Mouse (Mus musculus) R1 (cell line): Measurements from ENCODE around the gene Tada2b.

Experiments
- DNase-seq: peaks from one replicate; pipeline ENCODE4 v3.0.0-alpha.2; 2018; ENCODE audit warnings: low read depth, low spot score

Gene Tada2b

DNA sequence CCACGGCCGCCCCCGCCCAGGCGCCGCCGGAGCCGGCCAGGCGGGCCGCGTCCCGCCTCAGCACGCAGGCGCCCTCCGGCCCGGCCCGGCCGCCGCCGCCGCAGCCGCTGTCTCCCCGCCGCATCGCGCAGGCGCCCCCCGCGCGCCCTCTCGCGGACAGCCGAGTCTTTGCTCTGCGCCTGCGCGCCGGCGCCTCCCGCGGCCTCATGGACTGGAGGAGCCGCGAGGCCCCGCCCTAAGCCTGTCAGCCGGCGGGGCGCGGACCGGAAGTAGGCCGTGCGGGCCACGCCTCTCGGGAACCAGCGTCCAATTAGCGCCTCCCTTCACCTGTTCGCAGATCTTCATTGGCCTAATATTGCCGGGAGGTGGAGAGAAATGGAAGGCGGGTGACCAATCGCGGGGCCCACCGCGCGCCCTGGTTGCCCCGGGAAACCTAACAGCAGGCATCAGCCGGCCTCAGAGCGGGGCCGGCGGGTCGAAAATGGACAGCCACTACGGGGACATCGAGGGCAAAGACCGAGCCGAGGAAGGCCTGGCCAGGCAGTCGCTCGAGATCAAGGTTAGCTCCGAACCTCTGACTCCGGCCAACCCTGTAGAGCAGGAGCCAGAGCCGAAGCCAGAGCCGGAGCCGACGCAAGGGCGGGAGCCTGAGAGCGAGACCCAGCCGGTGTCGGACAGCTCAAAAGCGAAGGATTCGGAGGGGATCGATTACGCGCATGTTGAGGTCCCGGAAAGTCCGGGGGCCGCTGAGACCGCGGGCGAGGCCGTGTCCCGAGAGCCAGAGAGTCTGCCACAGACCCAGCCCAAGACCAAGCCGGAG is at the start of gene Tada2b, which contains the start of gene Ccdc96:
TSS of gene Tada2b (minus strand) at position 115 of the 820 bp plus-strand sequence.
TSS of gene Ccdc96 (plus strand) at position 418 of the 820 bp plus-strand sequence.
- DNase-seq = peak; percentile 98

DNA sequence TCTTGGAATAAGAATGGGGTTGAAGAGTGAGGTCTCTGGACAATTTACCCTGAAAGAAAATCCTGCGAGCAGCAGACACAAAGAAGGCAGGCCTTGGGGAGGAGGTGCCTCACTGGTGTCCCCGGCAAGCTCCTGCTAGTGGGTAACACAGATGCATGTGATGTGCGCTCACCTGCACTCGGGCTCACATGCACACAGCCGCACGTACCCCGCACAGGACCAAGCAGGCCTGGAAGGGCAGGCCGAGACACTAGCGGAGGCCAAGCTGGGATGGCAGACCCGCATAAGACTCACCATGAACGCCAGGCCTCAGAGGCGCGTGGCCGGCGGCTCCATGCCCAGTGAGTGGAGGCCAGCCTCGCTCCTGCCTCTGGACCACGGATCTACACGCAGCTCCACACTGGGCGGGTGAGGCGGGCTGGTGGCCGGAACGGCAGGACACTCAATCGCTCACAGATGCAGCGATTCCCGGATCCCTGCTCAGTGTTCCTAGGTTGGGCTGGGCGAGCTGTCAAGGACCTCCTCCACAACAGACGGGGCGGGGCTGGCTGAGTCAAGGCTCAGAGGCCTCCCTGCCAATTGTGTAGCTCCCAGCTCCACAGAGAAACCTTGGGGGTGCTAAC is 46.2 kb upstream of the Tada2b start:
- DNase-seq = peak; percentile 94

DNA sequence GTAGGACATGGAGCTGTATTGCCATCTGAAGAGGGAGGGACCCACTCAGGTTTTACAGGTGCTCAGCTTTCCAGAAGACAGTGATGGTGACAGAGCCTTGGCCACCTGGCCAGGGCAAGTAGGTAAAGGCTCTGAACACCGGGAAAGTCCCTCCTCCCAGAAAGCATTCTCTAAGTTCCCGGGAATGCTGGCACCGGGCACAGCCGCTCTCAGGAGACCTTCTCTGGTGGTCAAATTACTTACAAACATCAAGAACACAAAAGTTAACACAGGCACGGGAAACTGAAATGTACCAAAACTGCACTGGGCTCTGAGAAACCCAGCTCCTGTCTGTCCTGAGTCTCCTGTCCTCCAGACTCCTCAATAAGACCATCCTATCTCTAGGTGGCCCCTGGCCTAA is 45.6 kb upstream of the Tada2b start:
- no peak for DNase-seq

DNA sequence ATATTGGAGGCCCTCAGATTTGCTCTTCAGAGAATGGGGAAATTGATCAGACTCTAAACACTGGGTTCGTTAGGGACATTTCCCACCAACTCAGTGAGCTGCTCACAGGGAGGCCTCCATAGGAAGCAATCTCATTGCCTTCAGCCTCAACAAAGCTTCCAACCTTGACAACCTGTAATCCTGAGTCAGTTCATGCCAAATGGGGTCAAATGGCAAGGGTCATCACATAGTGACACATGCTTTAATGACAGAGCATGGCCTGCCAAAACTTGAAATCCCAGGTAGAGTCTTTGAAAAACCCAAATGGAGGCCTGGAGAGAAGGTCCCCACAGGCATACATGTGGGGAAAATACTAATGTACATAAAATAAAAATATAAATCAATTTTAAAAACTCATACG is 42.8 kb upstream of the Tada2b start:
- DNase-seq = no peak

DNA sequence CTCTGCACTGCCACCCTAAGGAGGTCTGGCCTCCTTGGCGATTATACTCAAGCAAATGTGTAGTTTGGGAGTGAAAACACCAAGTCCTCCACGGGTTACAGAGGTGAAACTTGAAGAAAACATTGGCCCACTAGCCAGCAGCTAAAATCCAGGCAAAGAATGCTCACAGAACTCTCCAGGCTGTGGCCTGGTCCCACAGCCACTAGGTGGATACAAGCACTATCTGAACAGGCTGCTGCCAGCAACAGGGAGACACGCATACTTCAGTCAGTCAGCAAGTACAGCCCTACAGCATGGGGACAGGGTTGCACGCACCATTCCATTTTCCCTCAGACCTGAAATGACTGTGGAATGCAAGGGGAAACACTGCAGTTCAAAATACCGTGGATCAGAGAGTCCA is 42.2 kb upstream of the Tada2b start:
- peak; percentile 27 for DNase-seq

DNA sequence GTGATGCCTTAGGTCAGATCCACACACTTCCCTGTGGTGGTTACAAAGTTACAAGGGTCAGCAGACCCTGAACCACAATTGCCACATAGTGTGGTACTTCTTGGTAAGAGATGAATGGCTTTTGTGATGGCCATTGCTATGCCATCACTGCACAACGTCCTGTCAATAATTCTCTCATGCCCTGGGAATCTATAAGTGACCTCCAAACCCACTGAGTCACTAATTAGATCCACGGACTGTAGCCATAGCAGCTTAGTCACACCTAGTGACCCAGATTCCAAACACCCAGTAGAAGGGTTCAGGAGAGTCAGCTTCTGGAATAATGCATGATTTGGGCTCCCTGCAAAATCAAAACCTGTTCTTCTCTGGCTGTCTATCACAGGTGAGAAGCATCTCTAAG is 41.1 kb upstream of the Tada2b start:
- DNase-seq = no peak

DNA sequence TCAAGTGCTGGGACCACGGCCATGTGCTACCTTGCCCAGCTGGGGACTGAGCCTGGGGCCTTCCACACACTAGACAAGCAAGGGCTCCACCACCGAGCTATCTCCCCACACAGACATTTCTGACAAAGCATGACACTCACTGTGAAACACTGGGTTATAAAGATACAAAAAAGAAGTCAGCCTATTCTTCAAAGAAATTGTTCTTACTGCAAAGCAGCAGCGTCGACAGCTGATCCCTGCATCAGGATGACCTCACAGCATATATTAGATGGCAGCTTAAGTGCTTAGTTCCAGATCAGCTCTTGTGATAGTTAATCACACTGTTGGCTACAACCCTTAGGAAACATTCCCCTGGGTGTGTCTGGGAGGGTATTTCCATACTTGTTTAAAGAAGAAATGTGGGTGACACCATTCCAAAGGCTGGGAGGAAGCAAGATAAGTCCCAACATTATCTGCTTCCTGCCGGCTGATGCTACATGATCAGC is 39.2 kb upstream of the Tada2b start:
- DNase-seq = no peak

DNA sequence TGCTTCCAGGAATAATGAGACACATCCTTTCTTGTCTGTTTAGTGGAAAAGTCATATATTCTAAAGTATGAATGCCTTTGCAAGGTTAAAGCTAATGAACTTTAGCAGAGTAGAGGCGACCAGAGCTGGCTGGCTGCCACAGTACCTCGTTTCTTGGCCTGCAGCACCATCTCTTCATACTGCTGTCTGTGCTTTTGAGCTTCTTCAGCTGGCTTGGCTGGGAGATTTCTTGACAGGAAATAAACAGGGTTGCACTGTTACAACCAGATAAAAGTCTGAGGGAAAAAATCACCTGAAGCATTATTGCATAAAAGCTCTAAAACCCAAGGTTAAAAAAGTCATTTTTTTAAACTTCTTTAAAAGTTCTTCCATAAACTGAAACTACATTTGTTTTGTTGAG is 38.7 kb upstream of the Tada2b start:
- no peak for DNase-seq

DNA sequence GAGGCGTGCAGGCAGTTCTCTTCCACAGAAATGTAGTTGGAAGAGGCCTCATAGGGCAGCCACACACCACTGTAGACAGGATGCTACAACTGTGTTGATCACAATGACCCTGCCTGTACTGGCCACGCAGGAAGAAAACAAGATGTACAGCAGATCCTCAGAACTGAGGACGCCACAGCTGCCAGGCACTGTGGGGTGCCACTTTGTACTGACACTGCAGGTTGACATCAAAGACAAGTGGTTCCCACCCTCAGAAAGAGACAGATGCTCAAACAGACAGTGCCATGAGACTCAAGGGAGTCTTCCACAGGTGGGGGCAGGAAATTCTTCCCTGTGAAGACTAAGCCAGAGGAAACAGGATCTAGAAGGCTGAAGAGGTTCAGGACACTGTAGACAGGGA is 35.7 kb upstream of the Tada2b start:
- DNase-seq = no peak

DNA sequence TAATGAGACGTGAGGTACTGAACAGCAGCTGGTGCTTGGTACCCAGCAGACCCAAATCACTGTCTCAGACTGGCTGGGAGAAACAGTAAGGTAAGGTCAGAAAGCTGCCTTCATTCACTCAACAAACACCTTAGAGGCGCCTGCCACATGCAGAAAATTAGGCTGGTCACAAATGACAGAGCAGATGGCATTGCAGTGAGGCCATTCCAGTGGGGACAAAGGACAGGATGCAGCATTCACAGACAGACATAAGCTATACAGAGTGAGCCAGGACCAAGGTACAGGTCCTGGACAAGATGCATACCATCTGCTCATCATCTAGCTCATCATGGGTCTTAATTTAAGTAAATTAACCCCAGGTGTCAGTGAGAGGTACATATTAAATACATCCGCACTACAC is 33.5 kb upstream of the Tada2b start:
- no peak for DNase-seq

DNA sequence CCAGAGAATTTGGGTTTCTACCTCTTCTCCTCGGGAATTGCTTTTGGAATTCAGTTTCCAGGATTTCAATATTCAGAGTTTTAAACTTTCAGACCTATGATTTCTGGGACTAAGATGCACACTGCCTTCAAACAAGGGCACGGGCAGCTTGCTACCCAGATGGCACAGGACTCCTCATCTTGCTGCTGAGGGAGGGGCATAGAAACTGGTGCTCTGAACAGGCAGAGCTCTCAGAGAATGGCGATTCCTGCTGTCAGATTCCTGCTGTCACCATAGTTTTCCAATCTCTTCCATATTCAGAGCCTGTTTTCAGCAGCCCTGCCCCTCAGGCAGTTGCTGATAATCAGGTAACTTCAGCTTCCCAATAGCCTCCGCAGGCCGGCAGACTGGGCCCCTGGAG is 31.5 kb upstream of the Tada2b start:
- no peak for DNase-seq

DNA sequence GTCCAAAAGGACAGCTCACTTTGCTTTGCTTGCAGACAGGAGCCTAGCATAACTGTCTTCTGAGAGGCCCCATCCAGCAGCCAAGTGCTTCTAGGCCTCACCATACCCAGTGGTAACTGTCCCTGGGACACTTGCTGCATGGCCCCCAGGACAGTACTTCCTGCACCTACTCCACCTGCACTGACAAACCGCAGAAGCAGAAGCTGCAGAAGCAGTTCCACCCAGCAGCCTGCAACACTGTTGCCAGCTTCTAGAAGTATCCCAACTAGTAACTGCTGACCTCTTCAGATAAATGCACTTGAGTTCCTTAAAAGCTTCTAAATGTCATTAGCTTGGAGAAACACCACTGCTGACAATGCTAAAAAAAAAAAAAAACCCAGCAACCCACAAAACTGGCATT is 31.0 kb upstream of the Tada2b start:
- DNase-seq = no peak

DNA sequence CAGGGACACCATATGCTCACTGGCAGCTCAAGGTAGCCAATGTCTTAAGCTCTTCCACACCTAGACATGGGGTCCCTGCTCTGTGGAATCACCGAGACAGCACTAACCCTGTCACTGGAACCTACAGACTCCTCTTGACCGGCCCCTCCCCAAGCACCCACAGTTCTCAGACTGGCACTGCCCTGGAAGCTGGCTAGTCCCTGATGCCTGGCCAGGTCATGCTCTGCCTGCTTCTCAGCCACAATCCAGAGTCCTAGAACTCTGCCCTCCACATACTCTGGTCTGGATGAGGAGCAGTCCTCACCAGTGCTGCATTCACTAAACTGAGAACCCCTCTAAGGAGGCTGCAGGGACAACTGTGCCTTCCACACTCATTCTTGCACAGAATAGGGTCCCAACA is 26.9 kb upstream of the Tada2b start:
- no peak for DNase-seq

DNA sequence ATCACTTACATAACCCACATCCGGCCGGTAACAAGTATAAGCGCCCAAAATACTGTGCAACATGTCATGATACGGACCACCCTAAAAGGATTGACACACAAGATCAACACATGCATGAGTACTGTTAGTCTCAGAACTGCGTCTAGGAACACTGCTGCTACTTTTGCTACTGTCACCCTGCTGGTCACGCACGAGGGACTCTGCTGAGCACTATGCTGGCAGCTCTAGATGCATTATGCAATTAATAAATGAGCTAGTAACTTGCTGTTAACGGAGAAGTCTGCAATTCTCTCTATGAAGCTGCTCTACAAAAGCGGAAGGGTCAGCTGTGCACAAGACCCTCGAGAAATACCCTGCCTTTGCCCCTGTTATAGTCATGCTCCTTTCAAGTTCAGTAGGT is 24.3 kb upstream of the Tada2b start:
- DNase-seq = no peak

DNA sequence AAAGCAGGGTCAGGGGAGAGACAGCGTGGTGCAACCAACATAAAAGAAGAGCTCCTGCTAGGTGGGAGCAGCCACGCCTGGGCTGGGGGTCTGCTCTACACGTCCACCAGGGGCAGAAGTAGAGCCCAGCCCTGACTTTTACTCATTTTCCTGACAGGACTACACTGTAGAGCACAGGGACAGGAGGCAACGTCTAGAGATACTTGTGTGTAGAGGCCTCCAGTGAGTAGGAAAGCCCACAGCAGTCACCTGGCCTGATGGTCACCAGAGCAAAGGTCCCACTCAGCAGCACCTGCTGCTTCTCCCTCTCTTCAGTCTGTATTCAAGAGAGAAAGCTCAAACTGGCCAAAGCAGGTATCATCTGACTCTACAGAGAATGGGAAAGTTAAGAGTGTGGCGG is 21.6 kb upstream of the Tada2b start:
- DNase-seq = no peak

DNA sequence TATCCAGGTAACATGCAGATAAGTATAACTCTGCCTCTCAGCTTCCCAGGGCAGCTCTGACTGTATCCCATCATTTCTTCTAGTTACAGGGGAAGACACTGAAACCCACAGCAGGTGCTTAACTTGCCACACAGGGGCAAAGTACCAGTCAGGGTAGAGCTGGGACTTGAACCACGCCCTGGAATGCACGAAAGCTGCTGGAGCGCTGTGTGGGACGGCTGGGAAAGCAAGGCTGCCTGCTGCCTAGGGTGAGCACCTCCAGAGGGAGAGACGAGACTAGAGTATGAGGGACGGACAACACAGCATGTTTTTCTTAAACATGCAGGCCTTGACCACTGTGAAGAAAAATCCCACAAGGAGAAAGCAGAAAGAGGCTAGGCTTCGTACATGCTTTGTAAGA is 21.1 kb upstream of the Tada2b start:
- DNase-seq = peak; percentile 42

DNA sequence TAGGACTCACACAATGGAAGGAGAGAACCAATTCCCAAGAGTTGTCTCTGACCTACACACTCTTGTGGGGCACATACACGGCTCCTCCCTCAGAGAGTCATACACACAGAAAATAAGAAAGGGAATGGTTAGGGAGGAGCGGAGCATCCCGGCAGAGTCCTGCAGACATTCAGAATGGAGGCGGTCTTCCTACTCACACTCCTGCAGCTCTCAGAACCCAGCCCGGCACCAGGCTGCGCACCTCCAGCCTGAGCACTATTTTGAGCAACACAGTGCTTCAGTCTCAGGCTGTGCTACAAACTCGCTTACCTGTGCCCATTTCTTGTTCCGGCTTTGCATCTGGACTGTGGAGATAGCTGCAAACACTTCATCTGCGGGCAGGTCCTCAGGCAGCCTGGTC is 10.6 kb upstream of the Tada2b start:
- DNase-seq = no peak

DNA sequence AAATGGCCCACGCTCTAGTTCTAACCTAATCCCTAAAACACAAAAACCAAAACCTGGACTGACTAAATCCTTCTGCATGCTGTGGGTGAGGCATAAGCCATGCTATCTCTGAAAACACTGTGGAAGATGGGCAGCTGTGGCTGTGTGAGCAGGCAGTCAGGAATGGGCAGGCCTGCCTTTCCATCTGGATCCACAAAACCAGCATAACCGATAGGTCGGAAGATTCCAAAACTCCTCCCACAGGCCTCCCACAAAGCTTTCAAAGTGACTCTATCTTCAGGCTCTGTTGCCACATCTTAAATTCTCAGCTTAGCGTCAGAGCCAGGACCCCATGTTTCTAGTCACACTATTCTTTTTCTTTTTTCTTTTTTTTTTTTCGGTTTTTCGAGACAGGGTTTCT is 9.8 kb upstream of the Tada2b start:
- no peak for DNase-seq

DNA sequence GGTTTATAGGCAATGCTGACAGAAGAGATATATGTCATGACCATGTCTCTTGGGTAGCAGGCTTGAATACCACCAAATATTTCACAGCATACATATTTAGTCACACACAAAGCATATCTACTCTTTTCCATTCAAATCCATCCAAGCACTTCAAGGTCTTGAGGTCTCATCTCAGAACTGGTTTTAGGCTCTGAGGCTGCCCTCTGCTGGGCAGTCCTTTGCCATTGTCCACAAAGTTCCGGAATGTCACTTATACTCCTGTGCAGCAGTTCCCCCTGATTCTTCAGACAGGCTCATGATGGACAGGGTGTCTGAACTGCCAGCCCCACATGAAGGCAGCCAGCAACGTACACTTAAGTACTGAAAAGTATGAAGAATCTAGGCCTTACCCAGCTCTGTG is 5.1 kb upstream of the Tada2b start:
- peak; percentile 21 for DNase-seq

DNA sequence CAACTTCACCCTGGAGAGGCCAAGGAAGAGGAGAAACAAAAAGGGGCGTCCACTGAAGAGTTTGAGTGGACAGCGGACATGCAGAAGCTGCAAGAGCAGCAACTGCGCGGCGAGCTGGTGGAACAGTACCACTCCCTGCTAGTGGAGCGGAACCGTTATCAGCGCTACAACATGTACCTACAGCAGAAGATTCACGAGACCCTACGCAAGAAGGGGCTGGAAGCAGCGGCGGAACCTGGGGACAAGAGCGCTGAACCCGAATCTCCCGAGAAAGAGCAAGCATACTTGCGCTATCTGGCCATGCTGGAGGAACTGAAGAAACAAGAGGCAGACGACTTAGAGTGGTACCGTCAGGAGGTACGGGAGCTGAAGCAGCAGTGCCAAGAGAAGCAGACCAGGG is 1.2 kb upstream of the Tada2b start:
- no peak for DNase-seq

DNA sequence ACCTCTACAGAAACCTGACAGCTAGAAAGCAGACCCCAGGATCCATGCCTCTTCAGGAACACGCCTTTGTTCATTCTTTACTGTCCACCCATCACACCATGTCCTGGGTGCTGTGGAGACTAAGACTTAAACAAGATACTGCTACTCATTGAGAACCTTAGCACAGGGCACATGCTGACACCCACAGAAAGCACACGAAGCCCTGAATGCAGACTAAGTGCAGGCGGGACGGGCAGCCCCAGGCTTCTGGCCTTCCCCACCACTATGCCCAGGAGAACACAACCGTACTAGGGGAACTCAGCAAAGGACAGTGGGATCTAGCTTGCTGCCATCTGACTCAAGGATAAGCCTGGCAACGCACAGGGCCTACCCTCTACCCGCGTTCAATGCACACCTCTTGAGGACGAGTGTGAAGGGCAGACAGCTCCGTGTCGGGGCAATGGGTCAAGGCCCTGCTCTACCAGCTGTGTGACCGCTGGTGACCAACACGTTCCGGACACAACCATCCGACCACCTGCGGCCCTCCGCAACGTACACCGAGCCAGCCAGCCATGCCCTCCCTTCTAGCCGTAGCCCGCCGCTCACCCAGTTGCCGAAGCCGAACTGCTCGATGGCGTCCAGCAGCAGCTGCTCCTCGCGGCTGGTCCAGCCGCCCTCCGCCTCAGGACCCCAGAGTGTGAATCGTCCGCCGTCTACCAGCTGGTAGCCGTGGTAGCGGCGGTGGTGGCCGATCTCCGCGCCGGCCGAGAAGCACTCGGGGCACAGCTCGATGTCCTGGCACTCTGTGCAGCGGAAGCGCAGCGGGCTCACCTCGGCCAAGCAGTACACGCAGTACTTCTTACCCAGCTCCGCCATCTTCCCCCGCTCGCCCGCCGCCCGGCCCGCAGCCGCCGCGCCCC is 633 bp downstream of the Tada2b start:
- DNase-seq = peak; percentile 59

DNA sequence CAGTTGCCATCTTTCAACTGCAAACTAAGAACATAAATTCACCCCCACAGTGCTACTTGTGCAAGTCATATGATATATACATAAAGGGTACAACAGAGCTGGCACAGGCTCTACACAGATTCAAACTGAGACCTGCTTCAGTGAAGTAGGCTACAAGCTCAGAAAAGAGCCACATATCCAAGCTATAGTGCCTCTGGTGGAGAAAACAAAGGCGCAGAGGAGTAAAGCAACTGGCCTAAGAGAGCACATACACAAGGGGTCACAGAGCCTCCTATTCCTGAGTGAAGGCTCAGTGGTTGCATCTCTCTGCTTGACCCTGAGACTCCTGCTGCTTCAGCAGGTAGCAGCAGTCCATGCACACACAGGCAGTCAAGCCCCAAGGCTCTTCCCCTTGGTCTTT is 3.0 kb downstream of the Tada2b start:
- no peak for DNase-seq
